Comparison of ENCODE assay signal across 8 mouse cellular contexts in genomic region chr7:44929204-44930151, GRCm38 (mm10). TPM values are rescaled to one million over a fixed set of nuclear protein-coding genes. Genes with fewer than 3 reads are reported as not detected.
DNase-seq lines count a peak whose midpoint lies in the region; ATAC-seq and TF ChIP-seq lines count a peak whose summit lies in the region.

TSS of gene Ap2a1 (minus strand) at chr7:44929496.

- peak within 1 kb of the TSS; percentile 96 for H3K9ac ChIP-seq in hindbrain, postnatal 0 days (replicated peaks; ENCODE audit: low read length)

- H3K4me1 ChIP-seq in hindbrain, postnatal 0 days (ENCODE audit: insufficient read depth, low read length): peaks cover 13% of the 10 kb centered on the region

- ATAC-seq in common myeloid progenitor, adult 5-6 weeks (replicated peaks; ENCODE audit: low read depth, poor library complexity, severe bottlenecking): peak; percentile 95
- ATAC-seq in hindbrain, postnatal 0 days: peak; percentile 99
- ATAC-seq in megakaryocyte, adult 5-6 weeks (ENCODE audit: poor library complexity, severe bottlenecking): peak; percentile 94

- peak; percentile 100 for DNase-seq in ZHBTc4 (ENCODE audit: low read depth, low spot score)
- DNase-seq in gastrocnemius, adult 2 months: peak; percentile 100
- DNase-seq in hindbrain, postnatal 0 days (ENCODE audit: low spot score): peak; percentile 100
- DNase-seq in left cerebral cortex, adult 2 months (ENCODE audit: extremely low spot score in 1 of 2, low spot score in 2 of 2): peak; percentile 99 to 100
- peak; percentile 100 for DNase-seq in right cerebral cortex, adult 2 months (ENCODE audit: low spot score in 2 of 2)
- DNase-seq in urinary bladder, postnatal 14 days (ENCODE audit: low spot score): peak; percentile 99

- H3K9me3 ChIP-seq in hindbrain, postnatal 0 days (ENCODE audit: low read length): no peaks in the 10 kb centered on the region

- H3K27me3 ChIP-seq in hindbrain, postnatal 0 days (ENCODE audit: insufficient read depth, low read length): no peaks in the 10 kb centered on the region

- H3K27ac ChIP-seq in gastrocnemius, adult 2 months: peak within 1 kb of the TSS; percentile 97
- H3K27ac ChIP-seq in hindbrain, postnatal 0 days: peak within 1 kb of the TSS; percentile 92
- H3K27ac ChIP-seq in left cerebral cortex, adult 2 months: peak within 1 kb of the TSS; percentile 99

- intact Hi-C loops in gastrocnemius, adult 2 months (cut with DNase I): loop anchor here (2.0 kb wide), 1 partner anchor 23 kb away; no protein-coding TSS in a partner anchor
- intact Hi-C loops in left cerebral cortex, adult 2 months (cut with DNase I): loop anchor here (2.0 kb wide), 2 partner anchors 21 to 61 kb away; partner anchors contain the start of gene Ptov1

- peak within 1 kb of the TSS; percentile 82 for H3K4me2 ChIP-seq in hindbrain, postnatal 0 days (ENCODE audit: low read depth, low read length)

- no peaks in the 10 kb centered on the region for H3K36me3 ChIP-seq in hindbrain, postnatal 0 days (ENCODE audit: insufficient read depth, low read length)

- peak within 1 kb of the TSS; percentile 98 for H3K4me3 ChIP-seq in gastrocnemius, adult 2 months
- peak within 1 kb of the TSS; percentile 92 for H3K4me3 ChIP-seq in hindbrain, postnatal 0 days (ENCODE audit: low read length)
- H3K4me3 ChIP-seq in left cerebral cortex, adult 2 months: peak within 1 kb of the TSS; percentile 73

- under 1% methylated on average over 83 of the region's 84 CpGs for WGBS in hindbrain, postnatal 0 days

- TF ChIP-seq CTCF in gastrocnemius, adult 2 months (IDR thresholded peaks at IDR 0.05): peak; percentile 8; the same call in 1 of the 2 replicates
- peak; percentile 22 for TF ChIP-seq CTCF in hindbrain, postnatal 0 days (IDR thresholded peaks at IDR 0.05; ENCODE audit: low read depth)
- peak; percentile 16 for TF ChIP-seq CTCF in left cerebral cortex, adult 2 months (IDR thresholded peaks at IDR 0.05)

RNA-seq across cellular contexts. Expression of gene Ap2a1, which starts in this region (rescaled TPM):
- 22.4 and 31.1 TPM in 2 replicates for total RNA-seq in common myeloid progenitor, adult 5-6 weeks (2017)
- total RNA-seq in gastrocnemius, adult 2 months (2021): 10 to 100 TPM; 59.1 to 62.6 TPM
- 251 and 255 TPM in 2 replicates for total RNA-seq in hindbrain, postnatal 0 days (2014; rRNA removed)
- polyA plus RNA-seq in hindbrain, postnatal 0 days (2015; fragmentation: Nextera tagmentation; extraction: Ambion mirVana): 113 and 115 TPM in 2 replicates
- 100 to 1,000 TPM; 327 to 331 TPM for total RNA-seq in left cerebral cortex, adult 2 months (2021)
- total RNA-seq in megakaryocyte, adult 5-6 weeks (2015): 33.2 and 36.1 TPM in 2 replicates
- 20.2 and 33.6 TPM in 2 replicates for total RNA-seq in megakaryocyte, adult 5-6 weeks (2017)

Comparison
In these comparisons a context has a peak if more than half of its experiments do, and no peak if none do; other contexts are left out.
1. Peak in every context shown above with its lines: DNase-seq, ATAC-seq, H3K4me3 ChIP-seq and H3K27ac ChIP-seq.